Mouse (Mus musculus) kidney, embryonic 14.5 days (tissue): Measurements from ENCODE around the gene Bptf. TPM values are rescaled to one million over a fixed set of nuclear protein-coding genes. Genes with fewer than 3 reads are reported as not detected.

Source experiments
- ATAC-seq: fragments of 200-750 bp; cut with Nextera tagmentation; 2 replicates; pipeline ENCODE4 v1.8.0; 2017; ENCODE audit warnings: moderate number of reproducible peaks, mild to moderate bottlenecking, moderate TSS enrichment, moderate library complexity; ENCODE audit not compliant: low FRiP score, low TSS enrichment
- H3K27ac ChIP-seq: fragments of 300-500 bp; sonication (generic); 2 replicates; pipeline ENCODE4 v1.5.1; 2014; ENCODE audit warnings: low read depth, mild to moderate bottlenecking, low read length, moderate library complexity, mixed read lengths
- H3K27me3 ChIP-seq: fragments of 300-500 bp; sonication (generic); 2 replicates; pipeline ENCODE4 v1.6.1; 2014; ENCODE audit warnings: mild to moderate bottlenecking, low read length; ENCODE audit not compliant: control insufficient read depth, insufficient read depth
- H3K36me3 ChIP-seq: fragments of 300-500 bp; sonication (generic); 2 replicates; pipeline ENCODE4 v1.6.1; 2014; ENCODE audit warnings: low read length, mixed read lengths; ENCODE audit not compliant: control insufficient read depth, insufficient read depth
- H3K4me1 ChIP-seq: fragments of 300-500 bp; sonication (generic); 2 replicates; pipeline ENCODE4 v1.6.1; 2014; ENCODE audit warnings: low read length, mixed read lengths; ENCODE audit not compliant: control insufficient read depth, insufficient read depth
- H3K4me2 ChIP-seq: fragments of 300-500 bp; sonication (generic); replicated peaks from 2 replicates; pipeline ENCODE4 v1.6.1; 2014; ENCODE audit warnings: low read depth, mild to moderate bottlenecking, low read length
- H3K4me3 ChIP-seq: fragments of 300-500 bp; sonication (generic); 2 replicates; pipeline ENCODE4 v1.5.1; 2014; ENCODE audit warnings: mild to moderate bottlenecking, low read length
- H3K9ac ChIP-seq: fragments of 300-500 bp; sonication (generic); 2 replicates; pipeline ENCODE4 v1.6.1; 2014; ENCODE audit warnings: low read depth, mild to moderate bottlenecking, low read length, moderate library complexity
- H3K9me3 ChIP-seq: fragments of 300-500 bp; sonication (generic); 2 replicates; pipeline ENCODE4 v1.6.1; 2016; ENCODE audit warnings: low read length; ENCODE audit not compliant: control insufficient read depth
- whole genome bisulfite sequencing: fragments of 180-500 bp; shearing (Covaris S2); extraction: QIAGEN DNeasy Blood & Tissue Kit; methylation state at CpG from one replicate; pipeline ENCODE4 v1.1.7; 2014; 5-methylcytosine and 5-hydroxymethylcytosine counted together
- polyA plus RNA-seq: library from polyadenylated mRNA; unstranded; fragments of >200 nt; fragmentation: Nextera tagmentation; extraction: Ambion mirVana; gene quantifications from 2 replicates; pipeline ENCODE4 v1.2.1, GENCODE M21; 2014

Gene Bptf
- polyA plus RNA-seq, 1 experiment from 2014 or later: 51.7 TPM

- H3K9me3 ChIP-seq: no peaks in the 10 kb centered on the region
- H3K27me3 ChIP-seq: no peaks in the 10 kb centered on the region
- no peak for ATAC-seq
- H3K4me3 ChIP-seq: no peak overlapping the region
- no peak overlapping the region for H3K9ac ChIP-seq
- WGBS: 86% methylated on average over 6 of the region's 6 CpGs
- H3K4me1 ChIP-seq: no peaks in the 10 kb centered on the region
- no peak overlapping the region for H3K4me2 ChIP-seq
- H3K27ac ChIP-seq: no peak overlapping the region
- H3K36me3 ChIP-seq: peaks cover 85% of the 10 kb centered on the region
These were observed 77.1 kb downstream of the Bptf start for GRCm38 (mm10) chr11:107054870-107055269.

GRCm38 (mm10) chr11:107046766-107047620 lies 84.9 kb downstream of the Bptf start:
- H3K36me3 ChIP-seq: peaks cover 62% of the 10 kb centered on the region

GRCm38 (mm10) chr11:107045546-107045945 lies 86.4 kb downstream of the Bptf start:
- no peaks in the 10 kb centered on the region for H3K27me3 ChIP-seq
- no peak for ATAC-seq
- H3K9me3 ChIP-seq: no peaks in the 10 kb centered on the region
- no peak overlapping the region for H3K4me3 ChIP-seq
- no peak overlapping the region for H3K9ac ChIP-seq
- no peaks in the 10 kb centered on the region for H3K4me1 ChIP-seq
- no peak overlapping the region for H3K4me2 ChIP-seq
- H3K27ac ChIP-seq: no peak overlapping the region
- 94% methylated on average over 4 of the region's 4 CpGs for WGBS
- H3K36me3 ChIP-seq: peaks cover 69% of the 10 kb centered on the region

More at GRCm38 (mm10) chr11:107046766-107047620, 84.9 kb downstream of the Bptf start:
- H3K27me3 ChIP-seq: no peaks in the 10 kb centered on the region
- WGBS: 88% methylated on average over 15 of the region's 15 CpGs
- no peak overlapping the region for H3K4me3 ChIP-seq
- no peaks in the 10 kb centered on the region for H3K9me3 ChIP-seq
- no peak overlapping the region for H3K27ac ChIP-seq
- no peak for ATAC-seq
- H3K4me2 ChIP-seq: no peak overlapping the region
- H3K9ac ChIP-seq: no peak overlapping the region
- H3K4me1 ChIP-seq: no peaks in the 10 kb centered on the region

- no peak for ATAC-seq
- Histone ChIP-seq H3K4me2 (no peak overlapping the region), H3K4me1 (no peaks in the 10 kb centered on the region), H3K27ac (no peak overlapping the region), H3K9me3 (no peaks in the 10 kb centered on the region), H3K9ac (no peak overlapping the region), H3K4me3 (no peak overlapping the region), H3K27me3 (no peaks in the 10 kb centered on the region), H3K36me3 (peaks cover 82% of the 10 kb centered on the region)
- 58% methylated on average over 5 of the region's 5 CpGs for WGBS
These were observed 87.6 kb downstream of the Bptf start for GRCm38 (mm10) chr11:107044321-107044720.

- no peaks in the 10 kb centered on the region for H3K4me1 ChIP-seq
- no peak overlapping the region for H3K27ac ChIP-seq
- H3K27me3 ChIP-seq: no peaks in the 10 kb centered on the region
- ATAC-seq: no peak
- peaks cover 90% of the 10 kb centered on the region for H3K36me3 ChIP-seq
- H3K9me3 ChIP-seq: no peaks in the 10 kb centered on the region
- H3K4me3 ChIP-seq: no peak overlapping the region
- WGBS: 92% methylated on average over 11 of the region's 11 CpGs
- no peak overlapping the region for H3K9ac ChIP-seq
- H3K4me2 ChIP-seq: no peak overlapping the region
These were observed 88.6 kb downstream of the Bptf start for GRCm38 (mm10) chr11:107043361-107043760.

GRCm38 (mm10) chr11:107041396-107041795 lies 90.5 kb downstream of the Bptf start:
- 97% methylated on average over 3 of the region's 3 CpGs for WGBS
- H3K27me3 ChIP-seq: no peaks in the 10 kb centered on the region
- ATAC-seq: no peak
- H3K36me3 ChIP-seq: peaks cover 87% of the 10 kb centered on the region
- no peak overlapping the region for H3K4me2 ChIP-seq
- no peak overlapping the region for H3K4me3 ChIP-seq
- no peak overlapping the region for H3K27ac ChIP-seq
- H3K9ac ChIP-seq: no peak overlapping the region
- H3K4me1 ChIP-seq: no peaks in the 10 kb centered on the region
- H3K9me3 ChIP-seq: no peaks in the 10 kb centered on the region

GRCm38 (mm10) chr11:107039417-107039816 lies 92.5 kb downstream of the Bptf start:
- H3K36me3 ChIP-seq: peaks cover 70% of the 10 kb centered on the region
- 89% methylated on average over 5 of the region's 5 CpGs for WGBS
- H3K4me3 ChIP-seq: no peak overlapping the region
- no peaks in the 10 kb centered on the region for H3K4me1 ChIP-seq
- H3K9me3 ChIP-seq: no peaks in the 10 kb centered on the region
- no peak overlapping the region for H3K27ac ChIP-seq
- H3K27me3 ChIP-seq: no peaks in the 10 kb centered on the region
- H3K4me2 ChIP-seq: no peak overlapping the region
- ATAC-seq: no peak
- H3K9ac ChIP-seq: no peak overlapping the region

- H3K4me2 ChIP-seq: no peak overlapping the region
- 81% methylated on average over 10 of the region's 10 CpGs for WGBS
- ATAC-seq: no peak
- no peak overlapping the region for H3K27ac ChIP-seq
- no peak overlapping the region for H3K4me3 ChIP-seq
- no peaks in the 10 kb centered on the region for H3K9me3 ChIP-seq
- no peaks in the 10 kb centered on the region for H3K4me1 ChIP-seq
- no peaks in the 10 kb centered on the region for H3K27me3 ChIP-seq
- H3K36me3 ChIP-seq: peaks cover 21% of the 10 kb centered on the region; the same call in 1 of the 2 replicates
- no peak overlapping the region for H3K9ac ChIP-seq
These were observed 97.7 kb downstream of the Bptf start for GRCm38 (mm10) chr11:107034085-107034810.

- no peak overlapping the region for H3K9ac ChIP-seq
- ATAC-seq: no peak
- H3K4me2 ChIP-seq: no peak overlapping the region
- H3K27ac ChIP-seq: no peak overlapping the region
- WGBS: 51% methylated on average over 7 of the region's 7 CpGs
- no peaks in the 10 kb centered on the region for H3K36me3 ChIP-seq
- H3K4me1 ChIP-seq: peaks cover 3% of the 10 kb centered on the region; the same call in 1 of the 2 replicates
- H3K4me3 ChIP-seq: no peak overlapping the region
- H3K9me3 ChIP-seq: no peaks in the 10 kb centered on the region
- H3K27me3 ChIP-seq: no peaks in the 10 kb centered on the region
These were observed 100.3 kb downstream of the Bptf start for GRCm38 (mm10) chr11:107031635-107032034.
